Mouse (Mus musculus) adrenal gland, postnatal 10 days (tissue): ENCODE measurements around the gene Ttc21b. TPM values are rescaled to one million over a fixed set of nuclear protein-coding genes. Genes with fewer than 3 reads are reported as not detected.
"Not testable (repeated sequence)": the region's sequence is repeated elsewhere in the genome, so short reads cannot be mapped to it uniquely, and the experiment has no call there.

Experiments
- DNase-seq: peaks from one replicate; pipeline ENCODE4 v3.0.0; 2021; ENCODE audit warnings: mixed read lengths
- long read RNA-seq, 2 experiments: library from polyadenylated mRNA; stranded (forward); transcript quantifications; one replicate each; pipeline ENCODE4 v2.0.0; 2021
- total RNA-seq, 2 experiments: library from RNA; stranded (reverse); gene quantifications; 2 replicates each; pipeline ENCODE4 v1.2.3; 2021

The Ttc21b gene
- 1 to 10 TPM; 6.1 TPM for total RNA-seq
- long read RNA-seq, experiment 1, full-length matches to known transcripts: 1 of 5 reads
- long read RNA-seq, experiment 1, partial matches to known transcripts: 3 of 5 reads
- long read RNA-seq, experiment 1, other reads (novel, unspliced or antisense): 1 of 5 reads
- long read RNA-seq, experiment 2, full-length matches to known transcripts: 1 of 3 reads
- long read RNA-seq, experiment 2, partial matches to known transcripts: 2 of 3 reads
- long read RNA-seq, experiment 2, other reads (novel, unspliced or antisense): 0 of 3 reads

GRCm38 (mm10) chr2:66256220-66257131, at the start of gene Ttc21b:
Gene Ttc21b, minus strand, starts transcription at chr2:66256617.
- peak; percentile 97 for DNase-seq

- no peak for DNase-seq
Measured at GRCm38 (mm10) chr2:66272551-66272950, 16.1 kb upstream of the Ttc21b start.

DNA sequence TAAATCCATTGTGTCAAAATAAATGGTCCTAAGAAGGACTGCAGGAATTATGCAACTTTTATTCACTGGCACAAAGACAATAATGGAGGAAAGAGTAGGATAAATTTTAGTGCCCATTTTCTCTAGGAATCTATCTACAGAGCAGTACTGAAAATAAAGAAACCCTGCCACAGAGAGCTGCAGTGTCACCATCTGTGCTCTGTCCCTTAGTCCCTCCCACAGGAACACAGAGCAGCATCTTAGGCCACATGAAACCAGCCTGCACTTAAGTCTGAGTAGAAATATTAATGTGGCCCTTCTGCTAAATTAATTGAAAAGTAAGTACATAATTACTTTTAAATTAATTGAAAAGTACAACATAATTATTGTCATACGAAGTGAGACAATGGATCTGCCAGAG, 12.4 kb downstream of the Ttc21b start:
- DNase-seq: no peak

- DNase-seq: no peak
Measured at GRCm38 (mm10) chr2:66240334-66240733, 16.1 kb downstream of the Ttc21b start.

GRCm38 (mm10) chr2:66238886-66239285, 17.5 kb downstream of the Ttc21b start:
- no peak for DNase-seq

- no peak for DNase-seq
Measured at GRCm38 (mm10) chr2:66220954-66221353, 35.5 kb downstream of the Ttc21b start.

DNA sequence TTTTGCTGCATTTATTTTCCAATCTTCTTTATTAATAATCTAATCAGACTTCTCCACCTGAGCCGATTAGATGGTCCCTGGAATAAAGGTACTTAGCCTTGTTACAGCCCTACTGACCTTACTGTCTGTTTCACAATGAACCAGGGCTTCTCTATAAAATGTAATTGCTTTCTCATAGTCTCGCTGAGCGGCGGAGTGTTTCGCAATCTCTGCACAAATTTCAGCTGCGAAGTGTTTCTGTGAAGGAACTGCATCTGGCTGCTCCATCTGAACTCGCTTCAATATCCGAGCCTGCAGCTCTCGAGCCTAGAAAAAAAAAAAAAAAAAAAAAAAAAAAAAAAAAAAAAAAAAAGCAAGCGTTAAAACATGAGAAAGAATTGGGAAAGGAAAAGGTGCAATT, 46.5 kb downstream of the Ttc21b start:
- no peak for DNase-seq

DNA sequence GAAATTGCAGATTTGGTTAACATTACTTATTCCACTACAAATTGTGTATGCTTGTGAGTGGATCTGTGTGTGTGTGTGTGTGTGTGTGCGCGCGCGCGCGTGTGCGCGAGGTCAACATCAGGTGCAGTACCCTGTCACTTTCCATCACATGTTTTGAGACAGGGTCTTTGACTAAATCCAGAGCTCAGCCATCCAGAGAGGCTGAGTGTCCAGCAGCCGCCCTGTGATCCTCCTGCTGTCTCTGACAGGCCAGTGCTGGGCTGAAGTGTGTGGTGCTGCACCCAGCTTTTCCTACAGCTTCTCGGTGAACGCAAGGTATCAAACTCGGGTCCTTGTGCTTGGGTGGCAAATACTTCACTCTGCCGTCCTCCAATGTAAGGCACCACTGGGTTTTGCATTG, 47.1 kb downstream of the Ttc21b start:
- DNase-seq: no peak

GRCm38 (mm10) chr2:66206796-66207195, 49.6 kb downstream of the Ttc21b start:
- no peak for DNase-seq

DNA sequence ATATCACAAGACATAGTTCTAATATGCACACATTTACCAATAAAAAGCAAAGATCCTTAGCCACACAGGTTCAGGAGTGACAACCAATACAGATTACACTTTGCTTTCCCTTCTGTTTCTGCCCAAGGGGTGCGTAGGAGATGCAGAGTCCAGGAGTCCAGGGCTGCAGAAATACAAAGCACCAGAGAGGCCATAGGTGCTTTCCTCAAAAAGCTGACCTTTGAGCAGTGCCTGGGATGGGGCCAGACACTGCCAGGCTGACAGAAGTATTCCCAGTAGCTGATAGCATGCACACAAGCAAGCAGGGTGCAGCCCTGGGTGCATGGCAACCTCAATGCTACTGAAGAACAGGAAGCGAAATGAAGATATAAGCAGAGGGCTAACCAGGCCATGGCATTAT, 52.2 kb downstream of the Ttc21b start:
- DNase-seq: peak; percentile 9

DNA sequence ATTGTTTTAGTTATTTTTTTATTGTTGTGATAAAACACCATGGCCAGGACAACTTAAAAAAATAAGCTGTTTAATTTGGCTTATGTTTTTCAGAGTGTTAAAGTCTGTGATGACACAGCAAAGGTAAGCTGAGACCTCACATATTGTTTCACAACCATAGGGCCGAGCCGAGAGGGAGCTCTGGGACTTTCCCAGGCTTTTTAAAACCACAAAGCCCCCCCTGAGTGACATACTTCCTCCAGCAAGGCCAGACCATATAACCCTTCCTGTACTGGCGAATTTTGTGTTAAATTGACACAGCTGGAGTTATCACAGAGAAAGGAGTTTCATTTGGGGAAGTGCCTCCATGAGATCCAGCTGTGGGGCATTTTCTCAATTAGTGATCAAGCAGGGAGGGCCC, 56.2 kb downstream of the Ttc21b start:
- DNase-seq: no peak

- no peak for DNase-seq
Measured at GRCm38 (mm10) chr2:66191691-66192100, 64.7 kb downstream of the Ttc21b start.

DNA sequence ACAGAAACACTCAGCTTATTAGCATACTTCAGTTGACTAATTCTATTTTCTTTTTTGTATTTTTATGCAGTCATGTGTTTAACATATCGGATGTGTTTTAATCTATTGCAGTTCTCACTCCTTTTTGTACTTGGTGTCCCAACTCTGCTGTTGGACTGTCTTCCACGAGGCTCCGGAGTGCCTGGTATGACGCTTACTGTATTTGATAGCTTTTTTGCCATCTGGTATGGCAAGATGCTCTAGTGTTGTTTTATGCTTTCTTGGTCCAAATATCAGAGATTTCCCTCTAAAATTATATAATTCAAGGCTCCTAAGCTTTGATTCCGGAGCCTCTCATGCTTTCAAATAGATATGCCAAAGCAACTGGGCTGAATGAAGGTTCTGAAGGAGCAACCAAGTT, 66.3 kb downstream of the Ttc21b start:
- no peak for DNase-seq

- DNase-seq: not testable (repeated sequence)
Measured at GRCm38 (mm10) chr2:66189197-66189596, 67.2 kb downstream of the Ttc21b start.

- no peak for DNase-seq
Measured at GRCm38 (mm10) chr2:66187520-66187919, 68.9 kb downstream of the Ttc21b start.

GRCm38 (mm10) chr2:66184431-66185164, 71.8 kb downstream of the Ttc21b start:
- DNase-seq: peak; percentile 6

GRCm38 (mm10) chr2:66180293-66180692, 76.1 kb downstream of the Ttc21b start:
- peak; percentile 73 for DNase-seq

GRCm38 (mm10) chr2:66179782-66180181, 76.6 kb downstream of the Ttc21b start:
- DNase-seq: peak; percentile 6

- DNase-seq: no peak
Measured at GRCm38 (mm10) chr2:66178848-66179215, 77.6 kb downstream of the Ttc21b start.

GRCm38 (mm10) chr2:66177886-66178847, 78.2 kb downstream of the Ttc21b start:
- DNase-seq: no peak

DNA sequence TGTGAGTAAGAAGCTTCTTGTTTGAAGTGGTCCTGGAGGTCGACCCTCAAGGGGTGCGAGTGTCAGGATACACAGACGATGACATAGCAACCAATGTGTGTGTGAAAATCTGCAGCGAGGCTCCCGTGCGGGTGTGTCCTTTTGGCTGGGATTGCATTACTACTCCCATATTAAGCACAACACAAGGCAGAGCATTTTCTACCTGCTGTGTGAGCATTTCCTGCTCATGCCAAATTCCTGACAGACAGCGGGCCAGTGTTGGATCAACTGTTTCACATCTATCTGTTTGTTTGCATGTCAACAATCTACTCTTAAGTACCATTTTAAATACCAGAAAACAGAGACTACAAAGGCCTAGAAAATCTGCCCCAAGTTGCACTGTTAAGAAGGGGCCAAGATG, 79.4 kb downstream of the Ttc21b start:
- no peak for DNase-seq

DNA sequence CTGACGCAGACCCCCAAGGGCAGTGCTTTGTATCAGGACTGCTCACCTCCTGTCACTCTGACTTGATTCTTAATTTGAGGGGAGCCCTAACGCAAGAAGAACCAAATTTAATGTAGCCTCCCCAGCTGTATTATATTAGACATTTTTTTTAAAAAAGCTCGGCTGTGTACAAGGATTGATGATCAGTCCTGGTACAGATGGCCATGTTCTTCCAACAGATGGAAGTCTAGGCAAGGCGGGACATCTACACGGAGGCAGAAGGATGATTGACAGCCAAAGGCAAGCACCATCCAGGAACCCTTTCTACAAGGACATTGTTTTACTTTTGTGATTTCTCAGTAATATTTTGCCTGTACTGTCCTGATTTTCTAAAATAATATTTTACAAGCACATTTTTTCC, 83.3 kb downstream of the Ttc21b start:
- no peak for DNase-seq
